Mouse (Mus musculus): ENCODE data around the gene Ergic1. TPM values are rescaled to one million over a fixed set of nuclear protein-coding genes. Genes with fewer than 3 reads are reported as not detected.
A peak's percentile ranks its signal among the peaks of the same experiment; 100 is the strongest.

The Ergic1 gene
- polyA plus RNA-seq, 1 experiment from 2014 or later, result 35.2 TPM

DNA sequence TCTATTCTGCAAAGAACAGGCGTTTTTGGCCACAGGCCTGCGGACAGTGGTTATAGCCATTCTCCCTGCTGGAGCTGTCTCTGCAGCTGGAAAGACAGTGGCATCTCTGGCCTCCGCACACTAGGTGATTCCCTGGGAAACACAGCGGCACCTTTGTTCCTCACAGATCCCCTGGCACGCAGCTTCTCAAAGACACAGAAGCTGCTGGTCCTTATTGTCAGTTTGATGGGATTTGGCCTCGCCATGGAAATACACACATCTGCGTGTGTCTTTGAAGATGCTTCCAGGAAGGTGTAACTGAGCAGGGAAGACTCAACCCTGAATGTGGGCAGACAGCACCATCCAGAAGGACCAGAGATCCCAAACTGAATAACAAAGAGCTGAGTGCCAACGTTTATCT is 42.0 kb downstream of the Ergic1 start:
- no peak for DNase-seq
- H3K27ac ChIP-seq, result peak overlapping the region; percentile 74; the same call in 1 of the 2 replicates
- H3K9ac ChIP-seq, result no peak overlapping the region
- 85% methylated on average over 8 of the region's 8 CpGs for WGBS (ENCODE audit: insufficient replicate concordance)
- H3K27me3 ChIP-seq, result no peaks in the 10 kb centered on the region
- no peak overlapping the region for H3K4me2 ChIP-seq
- peaks cover 8% of the 10 kb centered on the region for H3K36me3 ChIP-seq
- H3K4me3 ChIP-seq (replicated peaks), result no peak overlapping the region
- peaks cover 39% of the 10 kb centered on the region for H3K4me1 ChIP-seq (replicated peaks)
- ATAC-seq (ENCODE audit: low read depth), result no peak
- no peaks in the 10 kb centered on the region for H3K9me3 ChIP-seq (replicated peaks)

DNA sequence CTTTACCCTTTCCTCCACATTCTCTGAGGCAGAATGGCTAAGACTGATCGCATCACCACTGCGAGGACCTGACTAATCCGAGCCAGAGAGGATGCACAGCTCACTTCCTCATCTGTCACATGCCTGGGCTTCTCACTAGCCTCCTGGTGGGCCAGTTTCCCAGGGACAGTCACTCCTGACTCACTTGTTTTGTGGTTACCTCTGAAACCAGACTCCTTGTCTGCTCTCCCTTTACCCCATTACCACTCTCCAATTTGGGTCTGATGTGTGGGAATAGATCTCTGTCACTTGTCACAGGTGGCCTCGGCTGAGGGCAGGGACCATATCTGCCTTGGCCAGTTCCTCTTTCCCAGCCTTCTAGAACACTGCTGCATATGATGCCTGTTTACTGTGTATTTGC is 44.3 kb downstream of the Ergic1 start:
- H3K9ac ChIP-seq, result no peak overlapping the region
- no peaks in the 10 kb centered on the region for H3K27me3 ChIP-seq
- peaks cover 37% of the 10 kb centered on the region for H3K4me1 ChIP-seq (replicated peaks)
- WGBS (ENCODE audit: insufficient replicate concordance), result 45% methylated on average over 4 of the region's 4 CpGs
- H3K27ac ChIP-seq, result no peak overlapping the region
- peaks cover 23% of the 10 kb centered on the region for H3K36me3 ChIP-seq
- ATAC-seq (ENCODE audit: low read depth) (no peak), DNase-seq (no peak)
- no peak overlapping the region for H3K4me3 ChIP-seq (replicated peaks)
- H3K4me2 ChIP-seq, result no peak overlapping the region
- no peaks in the 10 kb centered on the region for H3K9me3 ChIP-seq (replicated peaks)

DNA sequence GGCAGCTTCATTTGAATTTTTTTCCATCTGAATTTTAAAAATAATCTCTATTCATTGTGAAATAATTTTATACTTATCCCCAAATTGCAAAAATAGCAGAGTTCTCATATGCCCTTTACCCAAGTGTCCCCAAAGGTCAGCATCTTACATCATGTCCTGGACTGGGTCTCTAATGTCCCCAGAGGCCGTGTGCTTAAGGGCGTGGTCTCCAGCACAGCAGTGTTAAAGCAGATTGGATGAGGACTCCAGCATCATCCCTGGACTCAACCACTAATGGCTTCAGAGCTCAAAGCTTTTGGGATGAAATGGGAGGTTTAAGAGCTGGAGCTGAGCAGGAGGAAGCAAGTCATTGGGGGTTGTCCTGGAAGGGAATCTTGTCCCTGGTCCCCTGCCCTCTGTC is 45.2 kb downstream of the Ergic1 start:
- Histone ChIP-seq H3K9ac (no peak overlapping the region), H3K27ac (no peak overlapping the region), H3K4me3 (replicated peaks) (no peak overlapping the region), H3K4me1 (replicated peaks) (peaks cover 29% of the 10 kb centered on the region), H3K27me3 (no peaks in the 10 kb centered on the region), H3K9me3 (replicated peaks) (no peaks in the 10 kb centered on the region), H3K36me3 (peaks cover 23% of the 10 kb centered on the region), H3K4me2 (no peak overlapping the region)
- DNase-seq, result no peak
- ATAC-seq (ENCODE audit: low read depth), result no peak
- WGBS (ENCODE audit: insufficient replicate concordance), result 59% methylated on average over 2 of the region's 2 CpGs

DNA sequence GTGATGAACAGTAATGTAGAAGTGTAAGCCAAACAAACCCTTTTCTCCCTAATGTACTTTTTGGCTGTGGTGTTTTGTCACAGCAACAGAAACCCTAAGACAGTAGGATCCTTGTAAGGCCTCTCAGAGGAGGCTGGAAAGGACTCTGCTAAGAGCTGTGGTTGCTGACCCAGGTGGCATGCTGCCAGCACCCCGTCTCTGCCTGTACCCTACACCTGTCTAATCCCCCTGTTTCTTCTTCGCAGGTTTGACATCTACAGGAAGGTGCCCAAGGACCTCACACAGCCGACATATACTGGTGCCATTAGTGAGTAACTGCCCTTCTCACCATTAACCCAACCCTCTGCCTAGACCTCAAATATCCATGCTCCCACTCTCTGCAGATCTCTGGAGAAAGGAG is 47.1 kb downstream of the Ergic1 start:
- Histone ChIP-seq H3K36me3 (peaks cover 23% of the 10 kb centered on the region), H3K4me3 (replicated peaks) (no peak overlapping the region), H3K4me2 (no peak overlapping the region), H3K27me3 (no peaks in the 10 kb centered on the region), H3K4me1 (replicated peaks) (peaks cover 10% of the 10 kb centered on the region), H3K9ac (no peak overlapping the region), H3K27ac (0 out of 2 replicates have a peak overlapping the region, but pooled peaks have one; percentile 13), H3K9me3 (replicated peaks) (no peaks in the 10 kb centered on the region)
- 75% methylated on average over 3 of the region's 3 CpGs for WGBS (ENCODE audit: insufficient replicate concordance)
- DNase-seq (no peak), ATAC-seq (ENCODE audit: low read depth) (no peak)

DNA sequence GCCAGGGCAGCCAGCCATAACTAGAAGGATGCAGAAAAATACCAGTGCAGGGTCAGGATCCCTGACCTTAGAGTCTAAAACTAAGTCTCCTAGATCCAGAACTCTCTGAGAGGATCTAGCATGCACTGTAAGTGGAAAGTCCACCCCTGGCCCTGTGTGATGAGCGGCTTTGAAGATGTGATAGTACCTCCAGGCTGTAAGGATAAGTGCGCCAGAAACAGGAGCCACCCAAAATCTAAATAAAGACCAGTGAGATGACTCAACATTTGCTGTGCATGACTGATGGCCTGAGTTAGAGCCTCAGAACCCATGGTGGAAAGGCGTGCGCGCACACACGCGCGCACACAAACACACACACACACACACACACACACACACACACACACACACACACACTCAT is 47.6 kb downstream of the Ergic1 start:
- ATAC-seq (ENCODE audit: low read depth), result peak; percentile 29; the same call in 1 of the 2 replicates
- H3K27ac ChIP-seq, result 0 out of 2 replicates have a peak overlapping the region, but pooled peaks have one; percentile 13
- H3K4me1 ChIP-seq (replicated peaks), result peaks cover 6% of the 10 kb centered on the region; the same call in 1 of the 2 replicates
- no peak overlapping the region for H3K9ac ChIP-seq
- peaks cover 21% of the 10 kb centered on the region for H3K36me3 ChIP-seq
- no peak overlapping the region for H3K4me3 ChIP-seq (replicated peaks)
- WGBS (ENCODE audit: insufficient replicate concordance), result 84% methylated on average over 8 of the region's 8 CpGs
- H3K27me3 ChIP-seq, result no peaks in the 10 kb centered on the region
- no peak overlapping the region for H3K4me2 ChIP-seq
- H3K9me3 ChIP-seq (replicated peaks), result no peaks in the 10 kb centered on the region
- DNase-seq, result no peak

DNA sequence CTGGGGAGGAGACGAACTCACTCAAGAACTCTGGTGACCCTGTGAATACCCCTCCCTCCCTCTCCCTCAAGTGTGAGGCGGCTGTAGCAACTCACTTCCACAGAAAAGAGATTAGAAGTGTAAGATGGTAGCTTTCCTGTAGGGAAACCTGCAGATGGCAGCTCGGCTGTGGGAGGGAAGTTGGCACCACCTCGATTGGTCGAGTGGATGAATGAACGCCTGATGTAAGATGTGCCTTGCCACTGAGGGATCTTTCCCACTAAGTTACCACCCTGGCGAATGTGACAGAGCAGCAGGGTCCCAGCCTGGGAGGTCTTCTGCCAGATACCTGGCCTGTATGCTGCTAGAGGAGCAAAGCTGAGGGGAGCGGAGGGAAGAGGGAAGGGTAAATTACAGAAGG is 48.5 kb downstream of the Ergic1 start:
- H3K27me3 ChIP-seq, result no peaks in the 10 kb centered on the region
- H3K4me1 ChIP-seq (replicated peaks), result peaks cover 6% of the 10 kb centered on the region; the same call in 1 of the 2 replicates
- DNase-seq (no peak), ATAC-seq (ENCODE audit: low read depth) (no peak)
- WGBS (ENCODE audit: insufficient replicate concordance), result 73% methylated on average over 8 of the region's 8 CpGs
- H3K4me3 ChIP-seq (replicated peaks), result no peak overlapping the region
- H3K9me3 ChIP-seq (replicated peaks), result no peaks in the 10 kb centered on the region
- peaks cover 27% of the 10 kb centered on the region for H3K36me3 ChIP-seq
- H3K27ac ChIP-seq, result no peak overlapping the region
- no peak overlapping the region for H3K9ac ChIP-seq
- H3K4me2 ChIP-seq, result no peak overlapping the region

DNA sequence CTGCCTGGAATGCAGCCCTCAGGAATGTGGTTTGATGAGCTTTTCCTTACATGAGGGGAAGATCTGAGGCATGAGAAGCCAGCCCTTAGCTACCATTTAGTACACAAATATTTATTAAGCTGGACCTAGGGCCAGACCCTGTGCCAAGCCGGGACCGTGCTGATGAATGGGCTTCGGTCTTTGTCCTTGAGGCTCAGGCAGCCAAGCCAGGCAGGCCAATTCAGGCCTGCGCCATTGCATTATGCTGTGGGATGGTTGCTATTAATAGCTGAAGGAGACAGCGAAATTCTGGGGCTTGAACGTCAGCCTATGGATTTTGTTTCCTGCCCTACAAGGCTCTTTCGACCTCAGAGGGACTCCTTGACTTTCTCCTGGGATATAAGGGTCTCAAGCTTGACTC is 50.0 kb downstream of the Ergic1 start:
- Histone ChIP-seq H3K27me3 (no peaks in the 10 kb centered on the region), H3K27ac (no peak overlapping the region), H3K4me3 (replicated peaks) (no peak overlapping the region), H3K36me3 (peaks cover 36% of the 10 kb centered on the region), H3K9ac (no peak overlapping the region), H3K9me3 (replicated peaks) (no peaks in the 10 kb centered on the region), H3K4me1 (replicated peaks) (0 out of 2 replicates have a peak, but pooled peaks cover 6% of the 10 kb centered on the region), H3K4me2 (no peak overlapping the region)
- 75% methylated on average over 7 of the region's 7 CpGs for WGBS (ENCODE audit: insufficient replicate concordance)
- DNase-seq (no peak), ATAC-seq (ENCODE audit: low read depth) (no peak)

DNA sequence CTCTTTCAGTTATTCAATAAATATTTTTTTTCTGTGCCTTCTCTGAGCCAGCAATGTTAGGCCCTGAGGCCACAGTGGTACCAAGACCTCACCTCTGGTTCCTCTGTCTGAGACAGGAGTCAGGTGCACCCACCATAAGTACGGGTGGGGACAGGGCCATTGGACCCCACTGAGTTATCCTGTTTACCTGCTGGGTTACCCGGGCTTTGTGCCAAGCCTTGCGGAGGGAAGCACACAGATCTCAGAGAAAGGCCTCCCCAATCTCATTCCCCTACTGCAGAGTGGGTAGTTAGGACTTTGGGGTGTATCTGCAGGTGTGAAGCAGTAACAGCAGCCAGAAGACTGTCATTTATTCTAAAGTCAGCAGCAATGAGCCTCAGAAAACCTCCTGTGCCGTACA is 50.6 kb downstream of the Ergic1 start:
- ATAC-seq (ENCODE audit: low read depth) (no peak), DNase-seq (no peak)
- H3K9me3 ChIP-seq (replicated peaks), result no peaks in the 10 kb centered on the region
- no peaks in the 10 kb centered on the region for H3K27me3 ChIP-seq
- no peak overlapping the region for H3K9ac ChIP-seq
- peaks cover 39% of the 10 kb centered on the region for H3K36me3 ChIP-seq
- WGBS (ENCODE audit: insufficient replicate concordance), result 87% methylated on average over 4 of the region's 4 CpGs
- H3K4me2 ChIP-seq, result no peak overlapping the region
- H3K4me1 ChIP-seq (replicated peaks), result peaks cover 11% of the 10 kb centered on the region
- no peak overlapping the region for H3K27ac ChIP-seq
- H3K4me3 ChIP-seq (replicated peaks), result no peak overlapping the region

DNA sequence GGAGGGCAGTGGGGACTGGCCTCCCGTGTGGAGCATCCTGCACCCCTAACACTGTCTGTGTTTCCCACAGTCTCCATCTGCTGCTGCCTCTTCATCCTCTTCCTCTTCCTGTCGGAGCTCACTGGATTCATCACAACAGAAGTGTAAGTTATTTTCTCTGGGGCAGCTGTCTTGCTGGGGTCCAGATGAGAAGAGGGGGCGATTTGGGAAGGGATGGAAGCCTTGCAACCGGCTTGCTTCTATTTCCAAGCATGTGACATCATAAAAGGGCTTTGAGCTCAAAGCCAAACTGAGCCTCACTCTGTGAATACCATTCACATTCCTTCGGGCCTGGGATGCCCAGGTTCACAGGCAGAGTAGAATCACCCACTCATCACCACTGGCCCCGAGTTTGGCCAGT is 53.0 kb downstream of the Ergic1 start:
- Histone ChIP-seq H3K9ac (no peak overlapping the region), H3K4me2 (no peak overlapping the region), H3K4me3 (replicated peaks) (no peak overlapping the region), H3K27ac (no peak overlapping the region), H3K4me1 (replicated peaks) (peaks cover 10% of the 10 kb centered on the region), H3K36me3 (peaks cover 33% of the 10 kb centered on the region), H3K27me3 (no peaks in the 10 kb centered on the region), H3K9me3 (replicated peaks) (no peaks in the 10 kb centered on the region)
- ATAC-seq (ENCODE audit: low read depth) (no peak), DNase-seq (no peak)
- 70% methylated on average over 6 of the region's 6 CpGs for WGBS (ENCODE audit: insufficient replicate concordance)

DNA sequence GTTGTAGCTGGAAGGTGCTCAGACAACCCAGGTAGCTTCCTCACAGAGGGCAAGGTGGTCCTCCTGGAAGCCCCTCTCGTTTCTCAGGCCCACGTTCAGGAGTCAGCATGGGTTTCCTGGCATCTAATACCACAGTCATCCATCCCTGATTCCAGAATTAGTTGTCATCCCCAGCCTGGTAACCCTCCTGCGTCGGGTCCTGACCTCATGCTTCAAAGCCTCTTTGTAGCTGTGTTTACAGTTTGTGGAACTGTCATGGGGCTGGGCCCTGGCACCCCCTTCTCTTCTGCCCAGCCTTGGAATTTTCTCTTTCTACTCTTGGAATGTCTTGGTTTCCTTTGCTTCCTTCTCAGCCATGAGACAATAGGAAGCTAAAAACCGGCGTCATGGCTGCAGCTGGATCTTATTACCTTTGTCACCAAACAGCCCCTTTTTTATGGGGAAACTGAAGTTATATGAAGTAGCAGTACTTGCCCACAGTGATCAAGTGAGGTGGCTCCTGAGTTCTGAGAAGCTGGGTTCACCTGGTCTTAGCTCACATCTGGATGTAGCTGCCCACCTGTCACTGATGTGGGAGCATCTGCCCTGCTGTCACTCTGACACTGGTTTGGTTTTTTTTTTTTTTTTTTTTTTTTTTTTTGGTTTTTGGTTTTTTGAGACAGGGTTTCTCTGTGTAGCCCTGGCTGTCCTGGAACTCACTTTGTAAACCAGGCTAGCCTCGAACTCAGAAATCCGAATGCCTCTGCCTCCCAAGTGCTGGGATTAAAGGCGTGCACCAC is 53.6 kb downstream of the Ergic1 start:
- no peak for DNase-seq
- H3K4me1 ChIP-seq (replicated peaks), result peaks cover 10% of the 10 kb centered on the region
- H3K27me3 ChIP-seq, result no peaks in the 10 kb centered on the region
- WGBS (ENCODE audit: insufficient replicate concordance), result 74% methylated on average over 9 of the region's 9 CpGs
- no peak overlapping the region for H3K27ac ChIP-seq
- ATAC-seq (ENCODE audit: low read depth), result no peak
- no peak overlapping the region for H3K4me2 ChIP-seq
- no peaks in the 10 kb centered on the region for H3K9me3 ChIP-seq (replicated peaks)
- no peak overlapping the region for H3K9ac ChIP-seq
- peaks cover 29% of the 10 kb centered on the region for H3K36me3 ChIP-seq
- no peak overlapping the region for H3K4me3 ChIP-seq (replicated peaks)

DNA sequence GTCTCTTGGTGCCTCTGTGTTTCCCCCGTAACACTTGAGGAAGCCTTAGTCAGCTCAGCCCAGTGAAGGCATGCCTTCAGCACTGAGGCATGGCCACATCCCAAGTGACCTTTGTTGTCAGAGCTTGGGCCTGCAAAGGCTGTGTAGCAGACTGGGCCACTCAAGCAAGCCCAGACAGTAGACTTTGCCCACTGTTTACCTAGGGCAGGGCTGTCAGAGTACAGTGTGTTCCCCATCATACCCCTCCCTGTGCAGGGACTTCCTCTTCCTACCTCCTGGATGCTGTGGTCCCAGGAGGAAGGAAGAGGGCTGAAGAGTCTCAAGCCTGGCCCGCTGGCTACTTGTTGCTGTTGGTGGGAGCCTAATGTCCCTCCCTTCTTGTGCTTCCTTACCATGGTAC is 55.4 kb downstream of the Ergic1 start:
- ATAC-seq (ENCODE audit: low read depth), result peak; percentile 68
- H3K27ac ChIP-seq, result 0 out of 2 replicates have a peak overlapping the region, but pooled peaks have one; percentile 3
- no peak overlapping the region for H3K4me3 ChIP-seq (replicated peaks)

DNA sequence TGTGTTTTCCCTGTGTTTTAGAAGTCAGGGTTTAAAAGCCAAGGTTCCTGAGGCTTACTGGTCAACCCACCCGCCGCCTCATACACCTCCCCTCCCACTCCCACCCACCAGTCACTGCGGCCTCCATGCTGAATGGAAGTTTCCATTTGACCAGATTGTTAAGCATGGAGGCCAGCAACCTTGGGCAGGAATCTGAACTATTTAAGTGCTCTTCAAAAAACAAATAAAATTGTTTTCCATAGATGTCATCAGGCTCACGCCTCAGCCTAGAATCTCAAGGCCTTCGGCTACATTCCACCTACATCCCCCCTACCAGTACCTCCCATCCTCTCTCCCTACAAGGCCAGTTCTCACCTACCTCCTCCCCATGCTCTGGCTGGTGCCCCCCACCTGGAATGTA is 57.2 kb downstream of the Ergic1 start:
- H3K4me2 ChIP-seq, result no peak overlapping the region
- peaks cover 10% of the 10 kb centered on the region for H3K4me1 ChIP-seq (replicated peaks)
- H3K9ac ChIP-seq, result no peak overlapping the region
- no peak overlapping the region for H3K4me3 ChIP-seq (replicated peaks)
- H3K36me3 ChIP-seq, result peaks cover 33% of the 10 kb centered on the region
- DNase-seq (no peak), ATAC-seq (ENCODE audit: low read depth) (no peak)
- 87% methylated on average over 5 of the region's 5 CpGs for WGBS (ENCODE audit: insufficient replicate concordance)
- no peaks in the 10 kb centered on the region for H3K9me3 ChIP-seq (replicated peaks)
- H3K27me3 ChIP-seq, result no peaks in the 10 kb centered on the region
- no peak overlapping the region for H3K27ac ChIP-seq

More for the DNA sequence above, 55.4 kb downstream of the Ergic1 start:
- WGBS (ENCODE audit: insufficient replicate concordance), result 63% methylated on average over 2 of the region's 2 CpGs
- H3K36me3 ChIP-seq, result peaks cover 29% of the 10 kb centered on the region
- H3K4me1 ChIP-seq (replicated peaks), result peaks cover 10% of the 10 kb centered on the region
- no peak for DNase-seq
- H3K27me3 ChIP-seq, result no peaks in the 10 kb centered on the region
- H3K9me3 ChIP-seq (replicated peaks), result no peaks in the 10 kb centered on the region
- H3K4me2 ChIP-seq, result no peak overlapping the region
- no peak overlapping the region for H3K9ac ChIP-seq

Measured in liver, embryonic 13.5 days (tissue).